Mouse (Mus musculus): ENCODE measurements around the gene Rc3h2.

- TF ChIP-seq CTCF (IDR thresholded peaks at IDR 0.05; ENCODE audit: low read depth), result no peak
- no peak for TF ChIP-seq EP300 (IDR thresholded peaks at IDR 0.05; ENCODE audit: low read depth)
These were observed 46.7 kb downstream of the Rc3h2 start for GRCm38 (mm10) chr2:37376018-37376417.

Data from heart, postnatal 0 days (tissue).